Mouse (Mus musculus): ENCODE measurements at regions not wholly inside any gene's neighbourhood (a gene's known extent, or its start where the extent isn't known, plus 50 kb on each side); places are given as distances from the start of the nearest gene placed in this dataset.

DNA sequence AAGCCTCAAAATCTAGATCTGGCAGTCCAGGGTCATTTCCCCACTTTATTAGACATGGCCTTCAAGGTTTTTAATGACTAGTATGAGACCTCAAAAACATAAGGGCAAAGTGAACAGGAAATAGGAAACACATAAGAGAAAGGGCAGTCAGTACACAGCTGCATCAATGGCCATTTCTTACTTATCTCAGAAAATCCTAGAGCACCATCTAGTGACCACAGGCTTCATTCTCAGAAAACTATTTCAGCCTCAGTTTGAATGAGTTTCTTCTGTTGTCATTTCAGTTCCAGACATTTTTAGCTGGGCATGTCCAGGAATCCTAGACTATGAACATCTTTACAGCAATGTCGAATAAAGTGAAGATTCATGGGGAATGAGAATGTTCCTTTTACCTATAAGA is 175.0 kb downstream of the Gm17521 start:
- no peak for TF ChIP-seq CTCF (IDR thresholded peaks at IDR 0.05; ENCODE audit: borderline replicate concordance, extremely low read depth, insufficient read depth, insufficient read length)
- no peak for TF ChIP-seq POLR2A (IDR thresholded peaks at IDR 0.05; ENCODE audit: borderline replicate concordance, extremely low read depth, insufficient read depth, insufficient read length, poor library complexity, severe bottlenecking)
